Mouse (Mus musculus): Measurements from ENCODE around the gene Styxl1. TPM values are rescaled to one million over a fixed set of nuclear protein-coding genes. Genes with fewer than 3 reads are reported as not detected.

The Styxl1 gene
- polyA plus RNA-seq, 1 experiment = 0.57 TPM

DNA sequence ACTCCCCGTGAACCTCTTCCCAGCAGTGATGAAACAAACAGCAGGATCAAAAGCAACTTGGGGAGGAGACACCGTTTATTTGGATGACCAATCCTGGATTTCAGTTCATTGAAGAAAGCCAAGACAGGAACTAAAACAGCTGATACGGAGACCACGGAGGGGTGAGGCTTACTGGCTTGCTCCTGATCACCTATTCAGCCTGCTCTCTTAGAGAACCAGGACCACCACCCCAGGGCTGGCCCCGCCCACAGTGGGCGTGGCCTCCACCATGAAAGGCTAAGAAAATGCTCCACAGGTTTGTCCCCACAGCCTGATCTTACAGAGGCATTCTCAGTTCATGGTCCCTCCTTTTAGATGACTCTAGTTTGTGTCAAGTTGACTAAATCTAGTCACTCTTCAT, 39.9 kb downstream of the Styxl1 start:
- Histone ChIP-seq H3K27me3 (ENCODE audit: control insufficient read depth, insufficient read depth, low read length) (no peaks in the 10 kb centered on the region), H3K4me3 (ENCODE audit: control insufficient read depth, insufficient read depth, low read length) (no peak overlapping the region), H3K27ac (ENCODE audit: control insufficient read depth, insufficient read depth, low read length) (no peak overlapping the region), H3K4me1 (replicated peaks; ENCODE audit: control insufficient read depth, insufficient read depth, low read length) (peaks cover 2% of the 10 kb centered on the region), H3K36me3 (ENCODE audit: control insufficient read depth, insufficient read depth, low read length) (peaks cover 14% of the 10 kb centered on the region)
- 81% methylated on average over 6 of the region's 6 CpGs for WGBS
- no peak for DNase-seq
- TF ChIP-seq CTCF (IDR thresholded peaks at IDR 0.05; ENCODE audit: borderline replicate concordance, control insufficient read depth, extremely low read depth, insufficient read depth, low read length, poor library complexity) = no peak
- no peak for TF ChIP-seq POLR2A (IDR thresholded peaks at IDR 0.05; ENCODE audit: control insufficient read depth, extremely low read depth, insufficient read depth, low read length, poor library complexity)

DNA sequence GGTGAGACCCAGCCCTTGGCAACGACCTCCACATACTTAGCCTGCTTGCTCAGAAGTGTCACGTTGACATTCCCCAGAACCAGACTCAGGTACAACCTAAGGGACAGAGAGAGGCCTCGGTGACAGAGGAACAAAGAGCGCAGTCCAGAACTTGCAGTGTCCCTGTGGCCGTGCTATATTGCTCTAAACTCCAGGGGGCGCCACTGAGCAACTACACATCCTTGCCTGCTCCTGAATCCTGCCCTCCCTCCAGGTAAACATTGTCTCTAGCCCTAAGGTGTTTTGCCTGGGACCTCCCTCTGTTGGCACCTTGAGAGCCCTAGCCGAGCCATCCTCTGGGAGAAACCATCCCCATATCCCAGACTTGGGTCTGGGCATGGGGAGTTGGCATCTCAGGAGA, 41.0 kb downstream of the Styxl1 start:
- no peak overlapping the region for H3K27ac ChIP-seq (ENCODE audit: control insufficient read depth, insufficient read depth, low read length)
- 90% methylated on average over 7 of the region's 7 CpGs for WGBS
- no peak for DNase-seq
- H3K4me3 ChIP-seq (ENCODE audit: control insufficient read depth, insufficient read depth, low read length) = no peak overlapping the region
- H3K27me3 ChIP-seq (ENCODE audit: control insufficient read depth, insufficient read depth, low read length) = no peaks in the 10 kb centered on the region
- TF ChIP-seq CTCF (IDR thresholded peaks at IDR 0.05; ENCODE audit: borderline replicate concordance, control insufficient read depth, extremely low read depth, insufficient read depth, low read length, poor library complexity) = no peak; the same call in 1 of the 2 replicates
- TF ChIP-seq POLR2A (IDR thresholded peaks at IDR 0.05; ENCODE audit: control insufficient read depth, extremely low read depth, insufficient read depth, low read length, poor library complexity) = no peak
- H3K4me1 ChIP-seq (replicated peaks; ENCODE audit: control insufficient read depth, insufficient read depth, low read length) = no peaks in the 10 kb centered on the region
- H3K36me3 ChIP-seq (ENCODE audit: control insufficient read depth, insufficient read depth, low read length) = peaks cover 24% of the 10 kb centered on the region

DNA sequence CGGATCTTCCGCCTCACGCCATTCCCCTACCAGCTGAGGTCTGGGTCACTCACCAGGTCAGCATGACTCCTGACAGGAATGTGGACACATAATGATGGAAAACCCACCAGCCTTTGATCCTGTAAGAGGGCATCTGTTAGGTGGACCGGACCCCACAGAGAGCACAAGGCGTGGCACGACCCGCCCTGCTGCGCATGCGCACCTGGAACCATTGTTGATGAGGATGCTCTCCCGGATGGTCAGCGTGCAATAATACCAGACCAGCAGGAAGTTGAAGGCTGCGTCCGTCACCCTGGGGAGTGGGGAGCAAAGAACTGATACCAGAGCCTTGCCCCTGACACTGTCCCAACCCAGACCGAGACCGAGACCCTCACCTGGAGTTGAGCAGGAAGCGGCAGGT, 41.6 kb downstream of the Styxl1 start:
- Histone ChIP-seq H3K27me3 (ENCODE audit: control insufficient read depth, insufficient read depth, low read length) (no peaks in the 10 kb centered on the region), H3K27ac (ENCODE audit: control insufficient read depth, insufficient read depth, low read length) (no peak overlapping the region), H3K4me1 (replicated peaks; ENCODE audit: control insufficient read depth, insufficient read depth, low read length) (no peaks in the 10 kb centered on the region), H3K4me3 (ENCODE audit: control insufficient read depth, insufficient read depth, low read length) (no peak overlapping the region), H3K36me3 (ENCODE audit: control insufficient read depth, insufficient read depth, low read length) (peaks cover 28% of the 10 kb centered on the region)
- TF ChIP-seq POLR2A (IDR thresholded peaks at IDR 0.05; ENCODE audit: control insufficient read depth, extremely low read depth, insufficient read depth, low read length, poor library complexity) (no peak), CTCF (IDR thresholded peaks at IDR 0.05; ENCODE audit: borderline replicate concordance, control insufficient read depth, extremely low read depth, insufficient read depth, low read length, poor library complexity) (no peak)
- WGBS = 98% methylated on average over 16 of the region's 16 CpGs
- no peak for DNase-seq

DNA sequence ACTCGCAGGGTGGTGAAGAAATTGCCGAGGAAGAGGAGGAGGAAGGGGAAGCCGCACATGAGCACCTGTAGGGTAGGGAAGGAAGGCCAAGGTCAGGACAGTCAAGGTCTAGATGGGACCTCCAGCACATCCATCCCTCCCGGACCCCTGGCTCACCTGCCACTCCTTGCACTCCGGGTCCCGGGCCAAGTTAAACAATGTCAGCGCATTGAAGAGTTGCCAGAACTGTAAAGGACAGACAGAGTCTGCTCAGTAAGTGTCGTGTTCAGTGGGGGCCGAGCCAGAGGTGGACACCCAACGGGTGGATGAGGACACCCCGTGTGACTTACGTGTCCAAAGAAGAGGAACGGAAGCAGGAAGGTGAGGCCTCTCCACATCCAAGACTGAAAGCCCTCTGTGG, 42.4 kb downstream of the Styxl1 start:
- Histone ChIP-seq H3K27ac (ENCODE audit: control insufficient read depth, insufficient read depth, low read length) (no peak overlapping the region), H3K4me3 (ENCODE audit: control insufficient read depth, insufficient read depth, low read length) (no peak overlapping the region), H3K36me3 (ENCODE audit: control insufficient read depth, insufficient read depth, low read length) (peaks cover 28% of the 10 kb centered on the region), H3K4me1 (replicated peaks; ENCODE audit: control insufficient read depth, insufficient read depth, low read length) (no peaks in the 10 kb centered on the region), H3K27me3 (ENCODE audit: control insufficient read depth, insufficient read depth, low read length) (no peaks in the 10 kb centered on the region)
- 92% methylated on average over 13 of the region's 13 CpGs for WGBS
- TF ChIP-seq POLR2A (IDR thresholded peaks at IDR 0.05; ENCODE audit: control insufficient read depth, extremely low read depth, insufficient read depth, low read length, poor library complexity) (no peak), CTCF (IDR thresholded peaks at IDR 0.05; ENCODE audit: borderline replicate concordance, control insufficient read depth, extremely low read depth, insufficient read depth, low read length, poor library complexity) (no peak)
- no peak for DNase-seq

DNA sequence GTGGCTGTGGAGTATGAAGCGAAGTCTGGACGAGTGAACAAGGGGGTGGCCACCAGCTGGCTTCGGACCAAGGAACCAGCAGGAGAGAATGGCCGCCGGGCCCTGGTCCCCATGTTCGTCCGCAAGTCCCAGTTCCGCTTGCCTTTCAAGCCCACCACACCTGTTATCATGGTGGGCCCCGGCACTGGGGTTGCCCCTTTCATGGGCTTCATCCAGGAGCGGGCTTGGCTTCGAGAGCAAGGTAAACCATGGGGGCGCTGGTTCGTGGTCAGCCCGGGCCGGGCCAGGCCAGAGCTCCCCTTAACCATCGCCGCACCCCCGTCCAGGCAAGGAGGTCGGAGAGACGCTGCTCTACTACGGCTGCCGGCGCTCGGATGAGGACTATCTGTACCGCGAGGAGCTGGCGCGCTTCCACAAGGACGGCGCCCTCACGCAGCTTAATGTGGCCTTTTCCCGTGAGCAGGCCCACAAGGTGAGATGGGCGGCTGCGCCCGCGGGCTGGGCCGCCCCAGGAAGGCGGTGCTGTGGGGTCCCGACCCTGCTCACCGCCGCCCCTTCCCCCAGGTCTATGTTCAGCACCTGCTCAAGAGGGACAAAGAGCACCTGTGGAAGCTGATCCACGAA, 44.0 kb downstream of the Styxl1 start:
- 95% methylated on average over 42 of the region's 42 CpGs for WGBS
- no peak for DNase-seq

DNA sequence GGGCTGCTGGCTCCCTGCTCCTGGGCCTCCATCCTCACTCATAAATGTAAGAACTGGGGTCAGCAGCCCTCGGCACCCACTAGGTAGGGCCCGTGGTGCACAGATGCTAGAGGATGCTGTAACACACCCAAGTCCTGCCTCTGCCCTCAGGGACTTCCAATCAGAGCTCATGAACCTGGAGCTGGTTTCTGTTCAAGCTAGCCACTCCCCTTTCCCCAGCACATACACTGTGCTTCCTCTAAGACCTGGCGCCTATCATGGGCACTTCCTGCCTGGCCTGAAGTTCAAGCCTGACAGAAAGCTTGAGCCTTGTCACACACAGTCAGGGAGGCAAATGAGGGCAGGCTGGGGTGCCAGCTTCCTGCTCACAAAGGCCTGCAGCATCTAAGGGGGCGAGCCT, 45.1 kb downstream of the Styxl1 start:
- H3K36me3 ChIP-seq (ENCODE audit: control insufficient read depth, insufficient read depth, low read length) = peaks cover 42% of the 10 kb centered on the region
- H3K4me3 ChIP-seq (ENCODE audit: control insufficient read depth, insufficient read depth, low read length) = no peak overlapping the region
- TF ChIP-seq POLR2A (IDR thresholded peaks at IDR 0.05; ENCODE audit: control insufficient read depth, extremely low read depth, insufficient read depth, low read length, poor library complexity) = no peak
- TF ChIP-seq CTCF (IDR thresholded peaks at IDR 0.05; ENCODE audit: borderline replicate concordance, control insufficient read depth, extremely low read depth, insufficient read depth, low read length, poor library complexity) = no peak
- H3K27me3 ChIP-seq (ENCODE audit: control insufficient read depth, insufficient read depth, low read length) = no peaks in the 10 kb centered on the region
- DNase-seq = no peak
- H3K4me1 ChIP-seq (replicated peaks; ENCODE audit: control insufficient read depth, insufficient read depth, low read length) = no peaks in the 10 kb centered on the region
- 91% methylated on average over 4 of the region's 4 CpGs for WGBS
- no peak overlapping the region for H3K27ac ChIP-seq (ENCODE audit: control insufficient read depth, insufficient read depth, low read length)

More for the DNA sequence above, 44.0 kb downstream of the Styxl1 start:
- no peaks in the 10 kb centered on the region for H3K4me1 ChIP-seq (replicated peaks; ENCODE audit: control insufficient read depth, insufficient read depth, low read length)
- H3K27me3 ChIP-seq (ENCODE audit: control insufficient read depth, insufficient read depth, low read length) = no peaks in the 10 kb centered on the region
- no peak for TF ChIP-seq CTCF (IDR thresholded peaks at IDR 0.05; ENCODE audit: borderline replicate concordance, control insufficient read depth, extremely low read depth, insufficient read depth, low read length, poor library complexity)
- TF ChIP-seq POLR2A (IDR thresholded peaks at IDR 0.05; ENCODE audit: control insufficient read depth, extremely low read depth, insufficient read depth, low read length, poor library complexity) = no peak
- no peak overlapping the region for H3K27ac ChIP-seq (ENCODE audit: control insufficient read depth, insufficient read depth, low read length)
- no peak overlapping the region for H3K4me3 ChIP-seq (ENCODE audit: control insufficient read depth, insufficient read depth, low read length)
- peaks cover 42% of the 10 kb centered on the region for H3K36me3 ChIP-seq (ENCODE audit: control insufficient read depth, insufficient read depth, low read length)

DNA sequence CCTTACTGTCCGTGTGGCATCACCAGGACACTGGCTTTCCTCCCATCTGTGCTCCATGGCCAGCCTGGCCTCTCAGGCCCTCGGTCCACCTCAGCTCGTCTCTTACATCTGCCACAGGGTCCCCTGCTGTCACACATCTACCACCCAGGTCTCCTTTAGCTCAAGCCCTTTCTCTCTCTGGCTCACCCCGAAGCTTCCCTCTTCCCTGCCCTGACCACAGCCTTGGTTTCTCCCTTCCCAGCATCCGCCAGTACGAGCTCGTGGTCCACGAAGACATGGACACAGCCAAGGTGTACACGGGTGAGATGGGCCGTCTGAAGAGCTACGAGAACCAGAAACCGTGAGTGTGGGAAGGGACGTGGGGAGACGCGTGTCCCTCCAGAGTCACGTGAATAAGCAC, 46.9 kb downstream of the Styxl1 start:
- WGBS = 98% methylated on average over 16 of the region's 16 CpGs
- no peak for DNase-seq
- H3K27me3 ChIP-seq (ENCODE audit: control insufficient read depth, insufficient read depth, low read length) = no peaks in the 10 kb centered on the region

More for the DNA sequence above, 46.9 kb downstream of the Styxl1 start:
- no peaks in the 10 kb centered on the region for H3K4me1 ChIP-seq (replicated peaks; ENCODE audit: control insufficient read depth, insufficient read depth, low read length)
- no peak overlapping the region for H3K4me3 ChIP-seq (ENCODE audit: control insufficient read depth, insufficient read depth, low read length)
- no peak overlapping the region for H3K27ac ChIP-seq (ENCODE audit: control insufficient read depth, insufficient read depth, low read length)
- no peak for TF ChIP-seq CTCF (IDR thresholded peaks at IDR 0.05; ENCODE audit: borderline replicate concordance, control insufficient read depth, extremely low read depth, insufficient read depth, low read length, poor library complexity)
- no peak for TF ChIP-seq POLR2A (IDR thresholded peaks at IDR 0.05; ENCODE audit: control insufficient read depth, extremely low read depth, insufficient read depth, low read length, poor library complexity)
- H3K36me3 ChIP-seq (ENCODE audit: control insufficient read depth, insufficient read depth, low read length) = peaks cover 42% of the 10 kb centered on the region

All from thymus, adult 2 months (tissue).